Comparison of ENCODE assay signal across 8 mouse cellular contexts in genomic region chr11:4803008-4803407, GRCm38 (mm10). TPM values are rescaled to one million over a fixed set of nuclear protein-coding genes. Genes with fewer than 3 reads are reported as not detected.
DNase-seq lines count a peak whose midpoint lies in the region; ATAC-seq lines count a peak whose summit lies in the region.

No protein-coding gene starts in this region.

- peak; percentile 22 for DNase-seq in cerebellum, adult 11 months
- DNase-seq in brain, embryonic 18.5 days (ENCODE audit: low read depth, low spot score): peak; percentile 43
- peak; percentile 47 to 49 for DNase-seq in frontal cortex, postnatal 10 days (ENCODE audit: low spot score in 2 of 2)
- DNase-seq in kidney, adult 9 months: peak; percentile 27
- no peak for DNase-seq in liver, embryonic 11.5 days (ENCODE audit: low spot score)

- H3K36me3 ChIP-seq in limb, embryonic 13.5 days: peaks cover 57% of the 10 kb centered on the region
- H3K36me3 ChIP-seq in liver, embryonic 11.5 days (ENCODE audit: control insufficient read depth, insufficient read depth, low read length): peaks cover 2% of the 10 kb centered on the region; the same call in 1 of the 2 replicates

- H3K9me3 ChIP-seq in limb, embryonic 13.5 days: no peaks in the 10 kb centered on the region
- no peaks in the 10 kb centered on the region for H3K9me3 ChIP-seq in liver, embryonic 11.5 days (ENCODE audit: control insufficient read depth, low read length)

- no peak overlapping the region for H3K4me2 ChIP-seq in limb, embryonic 13.5 days (replicated peaks)
- H3K4me2 ChIP-seq in liver, embryonic 11.5 days: no peak overlapping the region

- WGBS in limb, embryonic 13.5 days: 42% methylated on average over 9 of the region's 9 CpGs
- WGBS in liver, embryonic 11.5 days: 90% methylated on average over 9 of the region's 9 CpGs

- peak overlapping the region; percentile 23 for H3K27ac ChIP-seq in limb, embryonic 13.5 days
- no peak overlapping the region for H3K27ac ChIP-seq in liver, embryonic 11.5 days (ENCODE audit: low read depth, low read length)

- no peak overlapping the region for H3K4me3 ChIP-seq in limb, embryonic 13.5 days
- no peak overlapping the region for H3K4me3 ChIP-seq in liver, embryonic 11.5 days (ENCODE audit: low read depth, low read length)

- no peak; the same call in 1 of the 2 replicates for ATAC-seq in cerebellum, adult (ENCODE audit: insufficient number of reproducible peaks, low FRiP score, low TSS enrichment)
- ATAC-seq in limb, embryonic 13.5 days (ENCODE audit: low FRiP score, low read depth): no peak
- no peak for ATAC-seq in liver, embryonic 11.5 days (replicated peaks; ENCODE audit: low FRiP score)
- no peak for ATAC-seq in granulocyte monocyte progenitor cell, adult 5-6 weeks (replicated peaks; ENCODE audit: poor library complexity, severe bottlenecking)

- H3K9ac ChIP-seq in limb, embryonic 13.5 days: no peak overlapping the region
- no peak overlapping the region for H3K9ac ChIP-seq in liver, embryonic 11.5 days (ENCODE audit: low read depth, low read length)

- peaks cover 9% of the 10 kb centered on the region for H3K4me1 ChIP-seq in limb, embryonic 13.5 days
- peaks cover 6% of the 10 kb centered on the region; the same call in 1 of the 2 replicates for H3K4me1 ChIP-seq in liver, embryonic 11.5 days (replicated peaks; ENCODE audit: control insufficient read depth, insufficient read depth, low read length)

- H3K27me3 ChIP-seq in limb, embryonic 13.5 days: no peaks in the 10 kb centered on the region
- H3K27me3 ChIP-seq in liver, embryonic 11.5 days (replicated peaks; ENCODE audit: control insufficient read depth, insufficient read depth, low read length): no peaks in the 10 kb centered on the region

RNA-seq across cellular contexts. Expression of gene Nf2, which starts 46.3 kb away (rescaled TPM):
- 55.2 and 56.9 TPM in 2 replicates for polyA plus RNA-seq in limb, embryonic 13.5 days (2015; fragmentation: Nextera tagmentation; extraction: Ambion mirVana)
- polyA plus RNA-seq in liver, embryonic 11.5 days (2014; fragmentation: Nextera tagmentation; extraction: Ambion mirVana): 37.4 and 40.1 TPM in 2 replicates
- total RNA-seq in granulocyte monocyte progenitor cell, adult 5-6 weeks (2014; fragmentation: Nextera tagmentation): 35.6 and 45.1 TPM in 2 replicates
- 48.0 and 73.3 TPM in 2 replicates for total RNA-seq in granulocyte monocyte progenitor cell, adult 5-6 weeks (2017)

RNA-seq across cellular contexts. Expression of gene Cabp7, which starts 56.4 kb away (rescaled TPM):
- polyA plus RNA-seq in limb, embryonic 13.5 days (2015; fragmentation: Nextera tagmentation; extraction: Ambion mirVana): 0.13 and 0.23 TPM in 2 replicates
- polyA plus RNA-seq in liver, embryonic 11.5 days (2014; fragmentation: Nextera tagmentation; extraction: Ambion mirVana): 0.33 TPM in 1 of 2 replicates, not detected in the other
- total RNA-seq in granulocyte monocyte progenitor cell, adult 5-6 weeks (2014; fragmentation: Nextera tagmentation): not detected in 2 replicates
- total RNA-seq in granulocyte monocyte progenitor cell, adult 5-6 weeks (2017): not detected in 2 replicates
